Mouse (Mus musculus): ENCODE results near the gene Map4k2. TPM values are rescaled to one million over a fixed set of nuclear protein-coding genes. Genes with fewer than 3 reads are reported as not detected.

Map4k2 gene
- total and polyA plus RNA-seq, 3 experiments, result 8.0 to 22.3 TPM; not detected in 1

DNA sequence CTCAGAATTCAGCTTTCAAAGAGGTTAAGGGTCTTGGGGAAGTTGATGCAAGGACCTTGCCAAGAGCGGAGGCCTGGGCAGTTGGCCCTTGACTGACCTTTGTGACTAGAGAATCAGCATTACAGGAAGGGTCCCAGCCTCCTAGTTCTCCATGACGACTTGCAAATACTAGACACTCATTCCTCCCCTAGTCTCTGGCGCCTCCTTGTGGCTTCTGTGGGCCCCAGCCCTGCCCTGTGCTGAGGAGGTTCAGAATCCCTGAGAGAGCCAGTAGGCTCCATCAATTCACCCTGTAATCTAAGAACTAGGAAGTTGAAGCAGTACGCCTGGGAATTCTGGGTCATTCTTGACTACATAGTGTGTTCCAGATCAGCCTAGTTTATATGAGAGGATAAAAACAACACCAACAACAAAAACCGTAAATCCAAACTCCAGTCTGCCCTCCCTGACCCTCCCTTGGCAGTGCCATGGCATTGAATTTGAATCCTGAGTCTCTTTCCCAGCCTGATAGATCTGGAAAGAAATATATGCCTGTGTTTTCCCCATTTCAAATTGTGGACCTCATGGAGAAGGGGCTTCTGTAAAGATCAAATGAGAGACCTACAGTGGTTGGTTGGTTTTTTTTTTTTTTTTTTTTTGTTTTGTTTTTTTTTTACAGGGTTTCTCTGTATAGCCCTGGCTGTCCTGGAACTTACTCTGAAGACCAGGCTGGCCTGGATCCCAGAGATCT, 36.0 kb upstream of the Map4k2 start:
- Histone ChIP-seq H3K4me3 (ENCODE audit: control insufficient read depth in 1 of 2, insufficient read depth in 1 of 2, low read depth in 2 of 2, low read length in 2 of 2) (no peak overlapping the region), H3K79me2 (ENCODE audit: control insufficient read depth, insufficient read depth, low read length, poor library complexity) (no peaks in the 10 kb centered on the region; the same call in 1 of the 2 replicates), H3K36me3 (ENCODE audit: control insufficient read depth in 1 of 2, insufficient read depth in 2 of 2, low read length in 2 of 2) (peaks cover 0 to 26% of the 10 kb centered on the region in 2 experiments; a peak in 2 of 4 replicates), H3K9me3 (replicated peaks; ENCODE audit: insufficient read depth, low read length) (no peaks in the 10 kb centered on the region), H3K27ac (ENCODE audit: control insufficient read depth, low read depth, low read length) (no peak overlapping the region), H3K9ac (ENCODE audit: control insufficient read depth, low read depth, low read length, poor library complexity, severe bottlenecking) (peak overlapping the region; percentile 1; the same call in 1 of the 2 replicates), H3K4me1 (ENCODE audit: control insufficient read depth in 1 of 2, insufficient read depth in 2 of 2, low read length in 2 of 2) (peaks cover 15 to 29% of the 10 kb centered on the region in 2 experiments), H3K27me3 (ENCODE audit: control insufficient read depth in 1 of 2, insufficient read depth in 2 of 2, low read length in 2 of 2) (no peaks in the 10 kb centered on the region)
- peak; percentile 93 for DNase-seq (ENCODE audit: low read depth, low spot score)
- peak; percentile 96 for TF ChIP-seq ZC3H11A (IDR thresholded peaks at IDR 0.05; ENCODE audit: low read depth, low read length)
- 0 out of 2 replicates have a peak, but pooled peaks have one; percentile 13 for TF ChIP-seq MAZ (IDR thresholded peaks at IDR 0.05; ENCODE audit: low read depth, low read length)
- no peak for TF ChIP-seq UBTF (IDR thresholded peaks at IDR 0.05; ENCODE audit: borderline replicate concordance, insufficient read depth, low read depth, low read length)
- no peak for TF ChIP-seq MAFK (IDR thresholded peaks at IDR 0.05; ENCODE audit: borderline replicate concordance, low read depth, low read length)
- TF ChIP-seq ZNF384 (IDR thresholded peaks at IDR 0.05; ENCODE audit: low read depth, low read length), result peak; percentile 88
- peak; percentile 97 for TF ChIP-seq SMC3 (IDR thresholded peaks at IDR 0.05; ENCODE audit: low read depth, low read length)
- no peak for TF ChIP-seq POLR2AphosphoS5 (IDR thresholded peaks at IDR 0.05; ENCODE audit: borderline replicate concordance, low read depth, low read length)
- TF ChIP-seq MXI1 (IDR thresholded peaks at IDR 0.05; ENCODE audit: low read depth, low read length), result peak; percentile 38; the same call in 1 of the 2 replicates
- TF ChIP-seq SIN3A (IDR thresholded peaks at IDR 0.05; ENCODE audit: low read length), result peak; percentile 72
- no peak for TF ChIP-seq POLR2A (IDR thresholded peaks at IDR 0.05; ENCODE audit: control insufficient read depth in 1 of 2, insufficient read depth in 1 of 2, low read depth in 1 of 2, low read length in 2 of 2, poor library complexity in 1 of 2)
- peak; percentile 95 to 98 (median 98) for TF ChIP-seq CTCF (IDR thresholded peaks at IDR 0.05 in 2 of 3, conservative IDR thresholded peaks at IDR 0.05 in 1 of 3; ENCODE audit: control insufficient read depth in 1 of 3, insufficient read depth in 1 of 3, low read depth in 2 of 3, low read length in 3 of 3, poor library complexity in 1 of 3, severe bottlenecking in 1 of 3)
- peak; percentile 50; the same call in 1 of the 2 replicates for TF ChIP-seq HCFC1 (IDR thresholded peaks at IDR 0.05; ENCODE audit: low read depth, low read length)
- TF ChIP-seq GABPA (IDR thresholded peaks at IDR 0.05; ENCODE audit: low read depth, low read length), result no peak

GRCm38 (mm10) chr19:6305517-6306115, 35.3 kb upstream of the Map4k2 start:
- H3K27ac ChIP-seq (ENCODE audit: control insufficient read depth, low read depth, low read length), result peak overlapping the region; percentile 3

More at GRCm38 (mm10) chr19:6305517-6306115, 35.3 kb upstream of the Map4k2 start:
- TF ChIP-seq TAL1 (IDR thresholded peaks at IDR 0.05; ENCODE audit: low read length) (no peak), RAD21 (IDR thresholded peaks at IDR 0.05; ENCODE audit: low read depth, low read length) (no peak), ZMIZ1 (IDR thresholded peaks at IDR 0.05; ENCODE audit: low read depth, low read length) (no peak), ZNF384 (IDR thresholded peaks at IDR 0.05; ENCODE audit: low read depth, low read length) (no peak), NELFE (IDR thresholded peaks at IDR 0.05; ENCODE audit: low read depth, low read length) (0 out of 2 replicates have a peak, but pooled peaks have one; percentile 11)
- peaks cover 14 to 23% of the 10 kb centered on the region in 2 experiments for H3K4me1 ChIP-seq (ENCODE audit: control insufficient read depth in 1 of 2, insufficient read depth in 2 of 2, low read length in 2 of 2)
- H3K9ac ChIP-seq (ENCODE audit: control insufficient read depth, low read depth, low read length, poor library complexity, severe bottlenecking), result peak overlapping the region; percentile 76
- peak overlapping the region; percentile 55 to 73 for H3K4me3 ChIP-seq (ENCODE audit: control insufficient read depth in 1 of 2, insufficient read depth in 1 of 2, low read depth in 2 of 2, low read length in 2 of 2)
- H3K36me3 ChIP-seq (ENCODE audit: control insufficient read depth in 1 of 2, insufficient read depth in 2 of 2, low read length in 2 of 2), result peaks cover 0 to 22% of the 10 kb centered on the region in 2 experiments; a peak in 2 of 4 replicates
- no peaks in the 10 kb centered on the region; the same call in 1 of the 2 replicates for H3K79me2 ChIP-seq (ENCODE audit: control insufficient read depth, insufficient read depth, low read length, poor library complexity)
- DNase-seq (ENCODE audit: low read depth, low spot score), result peak; percentile 42
- no peaks in the 10 kb centered on the region for H3K27me3 ChIP-seq (ENCODE audit: control insufficient read depth in 1 of 2, insufficient read depth in 2 of 2, low read length in 2 of 2)
- H3K9me3 ChIP-seq (replicated peaks; ENCODE audit: insufficient read depth, low read length), result no peaks in the 10 kb centered on the region
